Mouse (Mus musculus) CD4-positive helper T cell, adult 2 months (primary cell): Measurements from ENCODE around the gene Ten1.

Source experiments
- DNase-seq: peaks from one replicate; pipeline ENCODE4 v3.0.0-alpha.2; 2012; ENCODE audit warnings: low read depth, missing footprints, low spot score

The Ten1 gene

DNA sequence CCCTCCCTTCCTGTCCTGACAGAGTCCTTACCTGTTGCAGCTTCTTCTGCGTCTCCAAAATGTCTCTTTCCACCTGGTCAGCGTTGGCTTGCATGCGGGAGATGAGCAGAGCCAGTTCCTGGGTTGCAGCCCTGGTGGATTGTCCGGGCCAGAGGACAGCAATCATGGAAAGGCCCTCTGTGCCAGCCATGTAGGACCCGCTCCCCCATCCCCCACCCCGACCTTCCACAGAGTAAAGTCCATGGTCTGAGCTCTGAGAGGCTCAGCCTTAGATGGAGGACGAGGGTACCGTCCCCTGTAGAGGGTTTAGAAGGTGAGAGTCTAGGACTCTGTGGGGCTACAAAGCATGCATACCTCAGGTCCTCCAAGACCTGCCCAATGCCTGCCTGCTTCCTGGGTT, 36.2 kb downstream of the Ten1 start:
- no peak for DNase-seq

- peak; percentile 77 for DNase-seq
Measured at GRCm38 (mm10) chr11:116237742-116238395, 39.2 kb downstream of the Ten1 start, which contains the start of gene Evpl. Gene Evpl, minus strand, starts transcription at chr11:116238077.

DNA sequence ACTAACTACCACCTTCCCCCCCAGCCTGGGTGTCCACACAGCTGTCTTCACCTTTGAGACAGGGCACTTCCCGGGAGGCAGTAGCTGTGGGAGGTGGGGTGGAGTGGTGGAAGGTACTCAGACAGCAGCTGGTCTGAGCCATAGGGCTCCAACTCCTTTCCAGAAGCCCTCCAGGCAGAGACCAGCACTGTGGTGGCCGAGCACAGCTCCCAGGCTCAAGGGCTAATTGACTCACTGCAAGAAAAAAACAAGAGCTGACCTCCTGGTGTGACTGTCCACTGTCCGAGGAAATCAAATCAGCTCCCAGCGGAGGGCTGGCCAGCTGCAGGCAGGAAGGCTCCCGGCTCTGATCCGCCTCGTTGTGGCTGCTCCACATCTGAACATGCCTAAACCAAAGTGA, 41.1 kb downstream of the Ten1 start:
- DNase-seq = no peak

- DNase-seq = no peak
Measured at GRCm38 (mm10) chr11:116241744-116242235, 43.1 kb downstream of the Ten1 start.

- no peak for DNase-seq
Measured at GRCm38 (mm10) chr11:116244580-116244979, 45.9 kb downstream of the Ten1 start.

GRCm38 (mm10) chr11:116245616-116246015, 47.0 kb downstream of the Ten1 start:
- DNase-seq = no peak

DNA sequence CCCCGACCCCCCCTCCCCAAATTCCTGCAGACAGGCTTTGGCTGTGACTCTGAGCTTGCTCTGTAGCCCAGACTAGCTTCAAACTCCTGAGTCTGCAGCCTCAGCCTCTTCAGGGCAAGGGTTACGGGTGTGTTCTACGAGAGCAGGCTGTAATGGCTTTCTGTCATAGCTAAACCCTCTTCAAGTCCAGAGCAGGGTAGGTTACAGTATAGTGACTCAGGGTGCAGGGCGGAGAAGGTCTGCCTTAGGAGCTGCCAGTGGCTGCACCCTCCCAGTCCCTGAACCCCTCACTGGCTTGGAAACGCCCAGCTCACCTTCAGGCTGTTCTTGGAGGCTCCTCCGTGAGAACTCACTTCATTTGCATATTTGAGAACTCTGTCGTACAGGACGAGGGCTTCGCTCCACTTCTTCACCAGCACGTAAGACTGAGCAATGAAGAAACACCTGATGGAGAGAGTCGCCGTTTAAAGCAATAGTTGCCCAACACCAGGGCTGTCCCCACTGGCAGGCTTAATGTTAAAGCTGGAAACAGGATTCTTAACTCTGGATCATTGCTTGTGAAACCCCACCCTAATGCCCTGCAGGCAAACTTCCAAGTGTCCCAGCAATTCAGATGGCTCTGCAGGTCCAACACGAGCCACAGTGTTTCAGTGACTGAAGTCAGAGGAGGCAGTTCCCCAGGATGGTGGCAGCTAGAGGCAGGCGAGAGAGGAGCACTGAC, 49.0 kb downstream of the Ten1 start:
- DNase-seq = no peak

- no peak for DNase-seq
Measured at GRCm38 (mm10) chr11:116250898-116251297, 52.2 kb downstream of the Ten1 start.

DNA sequence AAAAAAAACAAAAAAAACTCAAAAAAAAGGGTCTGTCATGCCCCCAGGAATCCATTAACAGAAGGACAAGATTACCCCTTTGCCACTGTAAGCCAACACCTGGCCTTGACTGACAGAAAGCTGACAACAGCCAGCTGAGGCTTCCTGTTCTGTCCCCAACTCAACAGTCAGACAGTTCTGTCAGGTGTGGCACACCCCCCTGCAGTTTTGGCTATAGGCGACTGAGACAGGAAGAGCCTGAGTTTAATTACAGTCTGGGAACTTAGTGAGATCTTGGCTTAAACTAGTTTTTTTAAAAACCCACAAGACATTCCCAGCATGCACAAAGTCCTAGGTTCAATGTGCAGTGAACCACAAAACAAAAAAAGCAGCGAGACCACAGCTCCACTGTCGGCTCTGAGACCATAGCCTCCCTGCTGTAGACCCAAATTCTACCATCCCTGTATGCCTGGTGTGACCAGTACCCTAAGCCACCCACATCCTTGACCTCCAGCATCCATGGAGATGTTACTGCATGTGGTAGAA, 54.5 kb downstream of the Ten1 start:
- DNase-seq = peak; percentile 22

DNA sequence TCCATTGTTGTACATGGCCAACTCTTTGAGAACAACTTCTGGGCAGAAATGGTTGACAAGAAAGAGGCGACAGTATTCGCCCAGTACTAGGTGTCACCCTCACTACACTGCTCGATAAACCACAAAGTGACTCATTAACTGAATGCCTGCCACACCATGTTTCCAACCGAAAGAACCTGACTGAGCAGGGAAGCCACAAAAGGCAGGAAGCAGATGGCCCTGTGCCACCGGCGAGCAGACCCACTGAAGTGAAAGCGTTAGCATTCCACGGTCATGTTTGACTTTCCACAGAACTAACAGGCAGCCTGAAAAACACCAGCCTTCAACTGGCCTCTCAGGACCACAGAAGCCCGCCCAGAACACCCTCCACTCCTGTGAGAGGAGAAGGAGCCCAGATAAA, 56.0 kb downstream of the Ten1 start:
- peak; percentile 82 for DNase-seq

DNA sequence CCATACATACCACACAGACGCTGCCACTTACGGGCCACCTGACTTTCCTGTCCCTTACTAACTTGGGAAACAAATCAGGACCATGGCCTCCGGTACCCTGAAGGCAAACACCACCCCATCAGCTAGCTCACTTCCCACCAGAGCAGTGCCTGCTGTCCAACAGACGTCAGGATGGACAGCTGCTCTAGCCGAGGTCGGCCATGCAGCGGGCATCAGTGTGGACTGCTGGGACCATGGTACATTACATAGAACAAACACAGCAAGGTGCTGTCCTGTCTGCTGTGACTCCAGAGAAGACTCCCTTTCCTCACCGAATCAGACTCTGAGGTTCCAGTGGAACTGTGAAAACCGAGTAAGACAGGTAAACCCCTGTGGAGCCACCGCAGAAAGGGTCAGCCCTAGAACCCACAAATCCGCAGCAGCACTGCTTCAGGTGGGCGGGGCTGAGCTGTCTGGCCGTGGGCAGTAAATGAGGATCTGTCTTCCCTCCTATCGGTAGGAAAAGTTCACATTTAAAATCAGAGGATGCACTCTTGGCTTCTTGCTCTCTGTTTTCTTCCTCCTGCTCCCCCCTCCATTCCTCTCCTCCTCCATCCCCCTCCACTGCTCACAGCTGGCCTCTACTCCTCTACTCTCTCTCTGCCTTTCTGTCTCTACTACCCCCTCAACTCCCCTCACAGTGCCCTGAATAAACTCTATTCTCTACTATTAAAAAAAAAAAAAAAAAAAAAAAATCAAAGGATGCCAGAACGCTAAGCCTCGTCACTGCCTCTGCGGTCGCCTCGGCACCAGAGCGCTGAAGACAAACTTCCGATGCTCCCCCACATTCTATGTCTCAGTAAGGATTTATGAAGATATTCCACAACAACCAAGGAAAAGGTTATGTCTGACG, 56.7 kb downstream of the Ten1 start:
- DNase-seq = peak; percentile 50

GRCm38 (mm10) chr11:116255982-116256675, 57.5 kb downstream of the Ten1 start:
- DNase-seq = peak; percentile 68

DNA sequence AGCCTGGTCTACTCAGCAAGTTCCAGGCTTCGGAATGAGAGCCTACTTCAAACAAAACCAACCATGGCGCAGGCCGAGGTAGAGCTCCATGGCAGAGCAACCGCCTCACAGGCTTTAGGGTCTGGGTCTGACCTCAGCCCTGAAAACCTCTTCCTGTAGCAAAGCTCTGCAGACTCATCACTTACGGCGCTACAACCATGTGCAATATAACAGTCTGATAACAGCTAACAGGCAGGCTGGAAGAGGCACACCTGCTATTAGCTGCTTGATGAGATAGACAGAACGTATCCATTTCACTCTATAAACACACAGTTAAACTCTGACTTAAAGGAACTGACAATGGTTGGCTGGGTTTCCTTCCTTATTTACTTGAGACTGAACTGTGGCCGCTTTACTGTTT, 60.8 kb downstream of the Ten1 start:
- DNase-seq = peak; percentile 25

DNA sequence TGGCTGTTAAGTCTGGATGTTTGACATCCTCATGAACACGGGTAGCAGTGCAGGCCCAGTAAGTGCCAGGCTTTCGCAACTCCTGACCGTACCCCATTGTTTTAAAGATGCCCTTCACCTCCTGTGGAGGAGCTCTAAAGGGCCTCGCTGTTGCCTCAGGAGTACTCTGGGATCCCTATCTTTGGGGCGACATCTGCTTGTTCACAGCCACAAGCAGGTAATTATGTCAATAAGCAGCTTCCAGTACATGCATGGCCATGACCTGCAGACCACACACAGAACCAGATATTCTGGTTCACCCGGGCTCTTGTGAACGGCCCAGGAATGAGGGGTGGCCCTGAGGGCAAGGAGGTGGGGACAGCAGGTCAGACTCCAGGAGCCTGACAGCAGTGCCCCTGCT, 61.6 kb downstream of the Ten1 start:
- no peak for DNase-seq
